Mouse (Mus musculus) neural tube, embryonic 12.5 days (tissue): Measurements from ENCODE around the gene Nrn1l. TPM values are rescaled to one million over a fixed set of nuclear protein-coding genes. Genes with fewer than 3 reads are reported as not detected.
A peak's percentile ranks its signal among the peaks of the same experiment; 100 is the strongest.

Source experiments
- ATAC-seq: fragments of 200-750 bp; cut with Nextera tagmentation; 2 replicates; pipeline ENCODE4 v1.8.0; 2017; ENCODE audit warnings: low read depth, mild to moderate bottlenecking, moderate TSS enrichment, moderate library complexity; ENCODE audit not compliant: low FRiP score
- H3K27ac ChIP-seq: fragments of 300-500 bp; sonication (generic); 2 replicates; pipeline ENCODE4 v1.5.1; 2016
- H3K27me3 ChIP-seq: fragments of 300-500 bp; sonication (generic); replicated peaks from 2 replicates; pipeline ENCODE4 v1.6.1; 2016; ENCODE audit warnings: mild to moderate bottlenecking
- H3K36me3 ChIP-seq: fragments of 300-500 bp; sonication (generic); 2 replicates; pipeline ENCODE4 v1.6.1; 2016; ENCODE audit warnings: mild to moderate bottlenecking
- H3K4me1 ChIP-seq: fragments of 300-500 bp; sonication (generic); 2 replicates; pipeline ENCODE4 v1.6.1; 2016
- H3K4me2 ChIP-seq: fragments of 300-500 bp; sonication (generic); replicated peaks from 2 replicates; pipeline ENCODE4 v1.6.1; 2016; ENCODE audit warnings: mild to moderate bottlenecking
- H3K4me3 ChIP-seq: fragments of 300-500 bp; sonication (generic); 2 replicates; pipeline ENCODE4 v1.5.1; 2016
- H3K9ac ChIP-seq: fragments of 300-500 bp; sonication (generic); 2 replicates; pipeline ENCODE4 v1.6.1; 2016; ENCODE audit warnings: mild to moderate bottlenecking
- H3K9me3 ChIP-seq: fragments of 300-500 bp; sonication (generic); 2 replicates; pipeline ENCODE4 v1.6.1; 2016; ENCODE audit warnings: mild to moderate bottlenecking
- WGBS: fragments of 180-500 bp; shearing (Covaris S2); methylation state at CpG from one replicate; pipeline ENCODE4 v1.1.7; 2016; 5-methylcytosine and 5-hydroxymethylcytosine counted together
- polyA plus RNA-seq: library from polyadenylated mRNA; unstranded; fragments of >200 nt; fragmentation: Nextera tagmentation; extraction: Ambion mirVana; gene quantifications from 2 replicates; pipeline ENCODE4 v1.2.1, GENCODE M21; 2016

Nrn1l gene
- polyA plus RNA-seq, 1 experiment from 2014 or later = not detected

- no peak for ATAC-seq
- H3K9me3 ChIP-seq = no peaks in the 10 kb centered on the region
- peaks cover 56% of the 10 kb centered on the region for H3K4me1 ChIP-seq
- H3K27me3 ChIP-seq = no peaks in the 10 kb centered on the region
- WGBS = 91% methylated on average over 5 of the region's 5 CpGs
- H3K36me3 ChIP-seq = peaks cover 7% of the 10 kb centered on the region; the same call in 1 of the 2 replicates
- H3K27ac ChIP-seq = no peak overlapping the region
- H3K4me2 ChIP-seq = no peak overlapping the region
- no peak overlapping the region for H3K9ac ChIP-seq
- no peak overlapping the region for H3K4me3 ChIP-seq
These were observed 34.9 kb upstream of the Nrn1l start for GRCm38 (mm10) chr8:105858495-105858894.

- Histone ChIP-seq H3K4me2 (peak overlapping the region; percentile 87), H3K36me3 (peaks cover 7% of the 10 kb centered on the region; the same call in 1 of the 2 replicates), H3K9ac (no peak overlapping the region), H3K4me1 (peaks cover 63% of the 10 kb centered on the region), H3K9me3 (no peaks in the 10 kb centered on the region), H3K4me3 (no peak overlapping the region), H3K27ac (no peak overlapping the region), H3K27me3 (no peaks in the 10 kb centered on the region)
- WGBS = 78% methylated on average over 5 of the region's 5 CpGs
- no peak for ATAC-seq
These were observed 34.1 kb upstream of the Nrn1l start for GRCm38 (mm10) chr8:105859314-105859713.

- peak within 1 kb of the TSS; percentile 98 for H3K9ac ChIP-seq
- no peaks in the 10 kb centered on the region for H3K27me3 ChIP-seq
- peak; percentile 97 for ATAC-seq
- peaks cover 7% of the 10 kb centered on the region for H3K36me3 ChIP-seq
- H3K27ac ChIP-seq = peak within 1 kb of the TSS; percentile 72
- H3K9me3 ChIP-seq = no peaks in the 10 kb centered on the region
- H3K4me1 ChIP-seq = peaks cover 64% of the 10 kb centered on the region
- H3K4me2 ChIP-seq = peak within 1 kb of the TSS; percentile 87
- WGBS = under 1% methylated on average over 58 of the region's 59 CpGs
- peak within 1 kb of the TSS; percentile 97 for H3K4me3 ChIP-seq
These were observed 33.0 kb upstream of the Nrn1l start, which contains the start of gene Nutf2 for GRCm38 (mm10) chr8:105860143-105860981. TSS of gene Nutf2 (plus strand) at chr8:105860580.

- ATAC-seq = no peak
- H3K9ac ChIP-seq = peak overlapping the region; percentile 98
- H3K36me3 ChIP-seq = peaks cover 16% of the 10 kb centered on the region
- H3K27me3 ChIP-seq = no peaks in the 10 kb centered on the region
- H3K4me2 ChIP-seq = peak overlapping the region; percentile 87
- WGBS = 14% methylated on average over 1 of the region's 1 CpGs
- H3K27ac ChIP-seq = no peak overlapping the region
- no peaks in the 10 kb centered on the region for H3K9me3 ChIP-seq
- H3K4me1 ChIP-seq = peaks cover 50% of the 10 kb centered on the region
- peak overlapping the region; percentile 97 for H3K4me3 ChIP-seq
These were observed 31.4 kb upstream of the Nrn1l start for GRCm38 (mm10) chr8:105861951-105862350.

- Histone ChIP-seq H3K36me3 (peaks cover 47% of the 10 kb centered on the region), H3K4me3 (no peak overlapping the region), H3K27ac (no peak overlapping the region), H3K9ac (no peak overlapping the region), H3K9me3 (no peaks in the 10 kb centered on the region), H3K27me3 (no peaks in the 10 kb centered on the region), H3K4me1 (peaks cover 22% of the 10 kb centered on the region), H3K4me2 (no peak overlapping the region)
- WGBS = 85% methylated on average over 6 of the region's 6 CpGs
- ATAC-seq = no peak
These were observed 26.9 kb upstream of the Nrn1l start for GRCm38 (mm10) chr8:105866364-105867029.

GRCm38 (mm10) chr8:105874301-105874700, 19.1 kb upstream of the Nrn1l start:
- Histone ChIP-seq H3K9me3 (no peaks in the 10 kb centered on the region), H3K36me3 (peaks cover 67% of the 10 kb centered on the region), H3K27ac (no peak overlapping the region), H3K27me3 (no peaks in the 10 kb centered on the region), H3K4me3 (no peak overlapping the region), H3K4me2 (no peak overlapping the region), H3K9ac (no peak overlapping the region), H3K4me1 (no peaks in the 10 kb centered on the region)
- WGBS = 91% methylated on average over 6 of the region's 6 CpGs
- no peak for ATAC-seq

- peak within 1 kb of the TSS; percentile 96 for H3K4me2 ChIP-seq
- peak within 1 kb of the TSS; percentile 95 for H3K9ac ChIP-seq
- peak within 1 kb of the TSS; percentile 86 for H3K4me3 ChIP-seq
- no peak within 1 kb of the TSS for H3K27ac ChIP-seq
- peaks cover 53% of the 10 kb centered on the region for H3K36me3 ChIP-seq
- no peaks in the 10 kb centered on the region for H3K9me3 ChIP-seq
- peak; percentile 77 for ATAC-seq
- WGBS = 2% methylated on average over 45 of the region's 45 CpGs
- no peaks in the 10 kb centered on the region for H3K27me3 ChIP-seq
- peaks cover 20% of the 10 kb centered on the region for H3K4me1 ChIP-seq
These were observed 12.4 kb upstream of the Nrn1l start, which contains the start of gene Edc4 for GRCm38 (mm10) chr8:105880754-105881520. TSS of gene Edc4 (plus strand) at chr8:105880881.

GRCm38 (mm10) chr8:105889756-105890465, 3.5 kb upstream of the Nrn1l start:
- H3K27me3 ChIP-seq = no peaks in the 10 kb centered on the region
- 94% methylated on average over 12 of the region's 12 CpGs for WGBS
- no peaks in the 10 kb centered on the region for H3K9me3 ChIP-seq
- ATAC-seq = no peak
- H3K4me3 ChIP-seq = no peak overlapping the region
- H3K27ac ChIP-seq = no peak overlapping the region
- H3K4me1 ChIP-seq = peaks cover 7% of the 10 kb centered on the region
- peaks cover 87% of the 10 kb centered on the region for H3K36me3 ChIP-seq
- H3K9ac ChIP-seq = no peak overlapping the region
- no peak overlapping the region for H3K4me2 ChIP-seq

GRCm38 (mm10) chr8:105890870-105891269, 2.5 kb upstream of the Nrn1l start:
- 75% methylated on average over 6 of the region's 6 CpGs for WGBS
- H3K4me1 ChIP-seq = peaks cover 7% of the 10 kb centered on the region
- no peak overlapping the region for H3K9ac ChIP-seq
- no peak for ATAC-seq
- no peaks in the 10 kb centered on the region for H3K9me3 ChIP-seq
- H3K27ac ChIP-seq = no peak overlapping the region
- no peaks in the 10 kb centered on the region for H3K27me3 ChIP-seq
- no peak overlapping the region for H3K4me3 ChIP-seq
- H3K36me3 ChIP-seq = peaks cover 80% of the 10 kb centered on the region
- H3K4me2 ChIP-seq = no peak overlapping the region

- Histone ChIP-seq H3K27ac (no peak overlapping the region), H3K9ac (no peak overlapping the region), H3K4me3 (no peak overlapping the region), H3K4me1 (peaks cover 7% of the 10 kb centered on the region), H3K27me3 (no peaks in the 10 kb centered on the region), H3K4me2 (no peak overlapping the region), H3K36me3 (peaks cover 64% of the 10 kb centered on the region), H3K9me3 (no peaks in the 10 kb centered on the region)
- WGBS = 89% methylated on average over 6 of the region's 6 CpGs
- ATAC-seq = no peak
These were observed 935 bp upstream of the Nrn1l start for GRCm38 (mm10) chr8:105892432-105892831.

- H3K9me3 ChIP-seq = no peaks in the 10 kb centered on the region
- H3K36me3 ChIP-seq = peaks cover 10% of the 10 kb centered on the region; the same call in 1 of the 2 replicates
- H3K9ac ChIP-seq = no peak overlapping the region
- ATAC-seq = no peak
- H3K27ac ChIP-seq = no peak overlapping the region
- H3K4me3 ChIP-seq = no peak overlapping the region
- H3K4me2 ChIP-seq = no peak overlapping the region
- no peaks in the 10 kb centered on the region for H3K27me3 ChIP-seq
- WGBS = 85% methylated on average over 9 of the region's 9 CpGs
- H3K4me1 ChIP-seq = peaks cover 14% of the 10 kb centered on the region
These were observed 4.6 kb downstream of the Nrn1l start for GRCm38 (mm10) chr8:105897801-105898480.
